Mouse (Mus musculus) forebrain, embryonic 11.5 days (tissue): ENCODE measurements around the gene Retnlg. TPM values are rescaled to one million over a fixed set of nuclear protein-coding genes. Genes with fewer than 3 reads are reported as not detected.

Experiments used
- polyA plus RNA-seq: library from polyadenylated mRNA; unstranded; fragments of >200 nt; fragmentation: Nextera tagmentation; extraction: Ambion mirVana; gene quantifications from 2 replicates; pipeline ENCODE4 v1.2.1, GENCODE M21; 2014

Retnlg gene
- polyA plus RNA-seq, 1 experiment from 2014 or later, result not detected

Other genes starting within 250 kb of the Retnlg start
- gene Trat1, start 100.6 kb upstream of the Retnlg start, polyA plus RNA-seq, result not detected in 2 replicates
- gene Retnlb, start 55.8 kb upstream of the Retnlg start, polyA plus RNA-seq, result not detected in 2 replicates
- not detected in 2 replicates for gene Retnla, start 30.1 kb upstream of the Retnlg start, polyA plus RNA-seq
- 46.7 and 54.3 TPM in 2 replicates for gene Dzip3, start 121.5 kb downstream of the Retnlg start, polyA plus RNA-seq
- 54.7 and 57.8 TPM in 2 replicates for gene Cip2a, start 121.6 kb downstream of the Retnlg start, polyA plus RNA-seq
- 0.05 TPM in 2 replicates for gene Myh15, start 184.9 kb downstream of the Retnlg start, polyA plus RNA-seq